Mouse (Mus musculus): ENCODE measurements around the gene Klf2.

GRCm38 (mm10) chr8:72300654-72301400 lies 18.0 kb upstream of the Klf2 start:
- TF ChIP-seq CTCF (IDR thresholded peaks at IDR 0.05; ENCODE audit: low read depth): no peak
- TF ChIP-seq EP300 (IDR thresholded peaks at IDR 0.05; ENCODE audit: low read depth): no peak

All from liver, postnatal 0 days (tissue).